Comparison of ENCODE assay signal across 12 mouse cellular contexts in genomic region chr11:113014186-113015010, GRCm38 (mm10).
A peak's percentile ranks its signal among the peaks of the same experiment; 100 is the strongest.
DNase-seq lines count a peak whose midpoint lies in the region; ATAC-seq and TF ChIP-seq lines count a peak whose summit lies in the region.
"Had no signal": no experiment of that assay in that cellular context is flagged by ENCODE, and none has a peak within 500 bp of the region (broad histone marks: within the 10 kb centered on the region; RNA-seq: fewer than 3 reads in every experiment).

No protein-coding gene starts in this region.

- peaks cover 43% of the 10 kb centered on the region for H3K4me1 ChIP-seq in embryonic facial prominence, embryonic 14.5 days (ENCODE audit: control insufficient read depth, insufficient read depth, low read length)
- H3K4me1 ChIP-seq in hindbrain, postnatal 0 days (ENCODE audit: insufficient read depth, low read length), result peaks cover 27% of the 10 kb centered on the region
- H3K4me1 ChIP-seq in neural tube, embryonic 15.5 days, result peaks cover 46% of the 10 kb centered on the region

- no peaks in the 10 kb centered on the region for H3K36me3 ChIP-seq in embryonic facial prominence, embryonic 14.5 days (ENCODE audit: control insufficient read depth, insufficient read depth, low read length)
- H3K36me3 ChIP-seq in hindbrain, postnatal 0 days (ENCODE audit: insufficient read depth, low read length), result no peaks in the 10 kb centered on the region
- no peaks in the 10 kb centered on the region for H3K36me3 ChIP-seq in neural tube, embryonic 15.5 days
- H3K36me3 ChIP-seq: heart, embryonic 10.5 days; intestine, embryonic 15.5 days had no signal

- peak; percentile 51 for DNase-seq in layer of hippocampus, adult 9-11 months
- no peak for DNase-seq in layer of hippocampus, postnatal 36 days
- DNase-seq in embryonic facial prominence, embryonic 14.5 days (ENCODE audit: low spot score), result peak; percentile 91
- peak; percentile 59 for DNase-seq in hindbrain, postnatal 0 days (ENCODE audit: low spot score)
- DNase-seq in cerebellum, postnatal 36 days, result no peak
- no peak for DNase-seq in left cerebral cortex, adult 8-10 months (ENCODE audit: low spot score in 2 of 2)
- DNase-seq in thymus, postnatal 36 days, result no peak
- DNase-seq: lung, embryonic 14.5 days had no signal

- H3K27ac ChIP-seq in embryonic facial prominence, embryonic 14.5 days (replicated peaks; ENCODE audit: low read depth, low read length), result peak overlapping the region; percentile 77
- no peak overlapping the region for H3K27ac ChIP-seq in hindbrain, postnatal 0 days
- H3K27ac ChIP-seq in neural tube, embryonic 15.5 days (replicated peaks), result peak overlapping the region; percentile 61
- H3K27ac ChIP-seq: heart, embryonic 10.5 days; intestine, embryonic 15.5 days; left cerebral cortex, adult 2 months had no signal

- ATAC-seq in embryonic facial prominence, embryonic 14.5 days (ENCODE audit: low read depth), result peak; percentile 44; the same call in 1 of the 2 replicates
- ATAC-seq in hindbrain, postnatal 0 days, result peak; percentile 31; the same call in 1 of the 2 replicates
- ATAC-seq in neural tube, embryonic 15.5 days (ENCODE audit: low FRiP score), result no peak; the same call in 1 of the 2 replicates
- ATAC-seq: intestine, embryonic 15.5 days had no signal

- no peaks in the 10 kb centered on the region for H3K9me3 ChIP-seq in embryonic facial prominence, embryonic 14.5 days (ENCODE audit: control insufficient read depth, low read length)
- H3K9me3 ChIP-seq in hindbrain, postnatal 0 days (ENCODE audit: low read length), result no peaks in the 10 kb centered on the region
- H3K9me3 ChIP-seq in neural tube, embryonic 15.5 days (replicated peaks), result no peaks in the 10 kb centered on the region
- H3K9me3 ChIP-seq: heart, embryonic 10.5 days; intestine, embryonic 15.5 days had no signal

- 21% methylated on average over 10 of the region's 10 CpGs for WGBS in embryonic facial prominence, embryonic 14.5 days
- WGBS in hindbrain, postnatal 0 days, result 32% methylated on average over 10 of the region's 10 CpGs
- 31% methylated on average over 10 of the region's 10 CpGs for WGBS in neural tube, embryonic 15.5 days

- no peak for TF ChIP-seq CTCF in hindbrain, postnatal 0 days (IDR thresholded peaks at IDR 0.05; ENCODE audit: low read depth)

- H3K27me3 ChIP-seq in embryonic facial prominence, embryonic 14.5 days (replicated peaks; ENCODE audit: control insufficient read depth, insufficient read depth, low read length), result no peaks in the 10 kb centered on the region
- no peaks in the 10 kb centered on the region for H3K27me3 ChIP-seq in hindbrain, postnatal 0 days (ENCODE audit: insufficient read depth, low read length)
- H3K27me3 ChIP-seq in neural tube, embryonic 15.5 days (replicated peaks), result no peaks in the 10 kb centered on the region
- H3K27me3 ChIP-seq: intestine, embryonic 15.5 days had no signal

- H3K4me3 ChIP-seq in embryonic facial prominence, embryonic 14.5 days (ENCODE audit: low read depth, low read length), result no peak overlapping the region
- H3K4me3 ChIP-seq in hindbrain, postnatal 0 days (ENCODE audit: low read length), result no peak overlapping the region
- no peak overlapping the region for H3K4me3 ChIP-seq in neural tube, embryonic 15.5 days (replicated peaks)
- H3K4me3 ChIP-seq: heart, embryonic 10.5 days; intestine, embryonic 15.5 days; left cerebral cortex, adult 2 months had no signal

- H3K9ac ChIP-seq in embryonic facial prominence, embryonic 14.5 days (ENCODE audit: low read depth, low read length), result no peak overlapping the region
- no peak overlapping the region for H3K9ac ChIP-seq in hindbrain, postnatal 0 days (replicated peaks; ENCODE audit: low read length)
- no peak overlapping the region for H3K9ac ChIP-seq in neural tube, embryonic 15.5 days (replicated peaks)
- H3K9ac ChIP-seq: intestine, embryonic 15.5 days; lung, embryonic 14.5 days had no signal

- H3K4me2 ChIP-seq in embryonic facial prominence, embryonic 14.5 days (ENCODE audit: low read depth, low read length), result peak overlapping the region; percentile 36
- no peak overlapping the region for H3K4me2 ChIP-seq in hindbrain, postnatal 0 days (ENCODE audit: low read depth, low read length)
- H3K4me2 ChIP-seq in neural tube, embryonic 15.5 days, result no peak overlapping the region
- H3K4me2 ChIP-seq: intestine, embryonic 15.5 days; lung, embryonic 14.5 days had no signal

Comparison
In these comparisons a context has a peak if more than half of its experiments do, and no peak if none do; other contexts are left out.
1. DNase-seq: peak in layer of hippocampus, adult 9-11 months (single experiment), embryonic facial prominence, embryonic 14.5 days (single experiment) and hindbrain, postnatal 0 days (single experiment); none in layer of hippocampus, postnatal 36 days (0 of 2), cerebellum, postnatal 36 days (0 of 2), left cerebral cortex, adult 8-10 months (0 of 2) and thymus, postnatal 36 days (0 of 2).